Mouse (Mus musculus) CD4-positive, CD25-positive, alpha-beta regulatory T cell, adult 2 months (primary cell): ENCODE results near the gene Map3k1.

ENCODE experiments used
- DNase-seq: peaks from one replicate; pipeline ENCODE4 v3.0.0-alpha.2; 2012; ENCODE audit warnings: low read depth, low spot score

Gene Map3k1

DNA sequence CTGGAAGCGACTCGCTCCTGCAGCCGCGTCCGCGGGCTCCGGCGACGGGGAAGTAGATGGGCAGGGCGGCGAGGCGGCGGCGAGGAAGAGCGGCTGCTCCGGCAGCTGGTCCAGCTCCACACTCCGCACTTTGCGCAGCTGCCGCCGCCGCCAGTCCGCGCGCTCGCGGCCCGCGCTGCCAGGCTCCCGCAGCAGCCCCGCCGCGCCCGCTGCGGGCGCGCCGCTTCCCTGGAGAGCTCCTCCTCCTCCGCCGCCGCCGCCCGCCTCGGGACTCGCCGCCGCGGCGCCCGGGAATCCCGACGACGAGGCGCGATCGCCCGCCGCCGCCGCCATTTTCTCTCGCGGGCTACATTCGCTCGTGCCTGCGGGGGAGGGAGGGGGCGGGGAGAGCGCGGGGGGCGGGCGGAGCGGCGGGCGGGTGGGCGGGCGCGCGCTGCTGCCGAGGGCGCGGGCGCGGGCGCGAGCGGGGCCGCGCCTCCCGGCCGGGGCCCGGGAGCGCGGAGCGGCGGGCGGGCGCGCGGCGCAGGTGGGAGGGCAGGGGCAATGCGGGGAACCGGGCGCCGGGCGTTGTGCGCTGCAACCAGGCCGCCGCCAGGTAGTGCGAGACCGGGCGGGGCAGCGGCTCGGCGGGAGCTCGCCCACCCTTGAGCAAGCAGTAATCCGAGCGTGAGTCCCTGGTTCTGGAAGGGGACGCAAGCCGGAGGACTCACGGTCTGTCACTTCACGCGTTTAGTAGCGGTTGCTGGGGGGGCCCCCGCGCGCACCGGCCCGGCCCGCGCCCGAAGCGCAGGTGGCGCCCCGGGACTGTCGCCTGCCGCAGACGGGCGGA is at the start of gene Map3k1:
Gene Map3k1, minus strand, starts transcription at position 357 of the 829 bp plus-strand sequence.
- peak; percentile 82 for DNase-seq

DNA sequence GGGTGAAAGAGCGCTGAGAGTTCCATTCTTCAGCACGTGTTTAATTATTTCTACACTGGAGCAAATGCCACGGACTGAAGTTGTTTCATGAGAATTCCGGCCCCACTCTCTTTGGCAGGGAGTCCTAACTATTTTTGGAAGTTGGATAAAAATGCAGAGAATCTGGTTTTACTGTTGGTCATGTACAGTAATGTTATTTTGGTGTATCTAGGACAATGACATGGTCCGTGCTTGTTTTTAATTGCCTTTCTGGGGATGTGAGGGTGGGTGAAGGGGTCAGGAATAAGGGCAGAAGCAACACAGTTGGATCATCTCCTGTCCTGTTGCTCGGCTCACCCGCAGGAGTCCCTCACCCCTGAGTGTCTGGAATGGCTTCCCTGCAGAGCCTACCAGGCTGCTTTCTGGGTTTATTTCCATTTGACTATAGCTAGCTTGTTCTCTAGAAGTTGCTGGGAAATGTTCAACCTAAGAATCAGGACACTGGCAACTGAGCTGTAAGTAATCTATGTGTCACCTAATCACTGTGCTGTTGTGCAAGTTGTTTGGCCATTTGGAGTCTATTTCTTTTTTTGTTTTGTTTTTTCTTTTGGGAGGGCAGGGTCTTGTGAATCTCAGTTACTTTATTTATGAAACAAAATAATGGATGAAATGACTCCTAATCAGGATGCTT is 48.1 kb upstream of the Map3k1 start:
- DNase-seq: no peak

DNA sequence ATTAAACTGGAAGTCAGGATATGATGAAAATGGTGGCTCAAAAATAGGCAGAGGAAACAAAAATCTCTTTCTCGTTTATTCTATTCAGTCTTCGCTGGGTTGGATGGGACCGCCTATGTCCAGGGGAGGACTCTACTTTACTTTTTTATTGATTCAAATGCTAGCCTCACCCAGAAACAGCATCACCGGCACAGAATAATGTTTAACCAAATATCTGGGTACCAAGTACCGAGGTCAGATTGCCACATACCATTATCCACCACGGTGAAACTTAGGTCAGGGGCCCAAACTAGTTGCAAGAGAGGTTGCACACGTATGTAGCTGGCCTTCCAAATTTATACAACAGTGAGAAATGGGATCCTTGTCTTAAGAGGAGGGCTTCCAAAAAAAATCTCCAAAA is 47.4 kb upstream of the Map3k1 start:
- no peak for DNase-seq

DNA sequence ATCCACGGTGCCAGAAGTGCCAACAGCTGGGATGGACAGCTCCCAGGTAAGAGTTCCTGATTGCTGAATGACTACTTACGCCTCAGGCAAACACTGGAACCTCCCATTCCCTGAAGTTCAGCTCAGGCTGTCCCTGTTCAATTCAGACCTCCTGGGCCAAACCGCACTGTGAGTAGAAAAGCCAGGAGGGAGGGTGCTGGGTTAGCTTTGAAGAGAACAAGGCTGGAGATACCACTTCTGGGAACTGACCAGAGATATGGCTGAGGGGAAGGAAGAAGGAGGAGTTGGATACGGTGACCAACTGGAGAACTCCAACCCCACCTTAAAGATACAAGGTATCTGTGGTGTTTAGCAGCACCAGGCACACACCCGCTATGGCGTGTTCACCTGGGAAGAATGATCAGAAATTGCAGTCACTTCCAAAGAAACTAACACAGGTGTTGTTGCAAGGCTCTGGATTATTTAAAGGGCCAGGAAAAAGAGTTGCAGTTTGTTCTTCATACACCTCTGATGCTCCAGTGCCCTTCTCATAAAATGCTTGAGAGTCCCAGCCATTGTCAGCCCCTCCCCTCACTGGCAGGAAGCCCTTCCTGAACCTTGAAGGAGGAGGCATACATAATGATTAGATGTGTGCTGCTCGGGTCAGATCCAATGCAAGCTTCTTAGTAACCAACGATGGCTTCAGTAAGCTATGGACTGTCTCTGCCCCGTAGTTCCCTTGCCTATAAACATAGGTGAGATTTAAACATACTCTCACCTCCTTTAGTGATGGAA is 43.8 kb upstream of the Map3k1 start:
- peak; percentile 45 for DNase-seq

DNA sequence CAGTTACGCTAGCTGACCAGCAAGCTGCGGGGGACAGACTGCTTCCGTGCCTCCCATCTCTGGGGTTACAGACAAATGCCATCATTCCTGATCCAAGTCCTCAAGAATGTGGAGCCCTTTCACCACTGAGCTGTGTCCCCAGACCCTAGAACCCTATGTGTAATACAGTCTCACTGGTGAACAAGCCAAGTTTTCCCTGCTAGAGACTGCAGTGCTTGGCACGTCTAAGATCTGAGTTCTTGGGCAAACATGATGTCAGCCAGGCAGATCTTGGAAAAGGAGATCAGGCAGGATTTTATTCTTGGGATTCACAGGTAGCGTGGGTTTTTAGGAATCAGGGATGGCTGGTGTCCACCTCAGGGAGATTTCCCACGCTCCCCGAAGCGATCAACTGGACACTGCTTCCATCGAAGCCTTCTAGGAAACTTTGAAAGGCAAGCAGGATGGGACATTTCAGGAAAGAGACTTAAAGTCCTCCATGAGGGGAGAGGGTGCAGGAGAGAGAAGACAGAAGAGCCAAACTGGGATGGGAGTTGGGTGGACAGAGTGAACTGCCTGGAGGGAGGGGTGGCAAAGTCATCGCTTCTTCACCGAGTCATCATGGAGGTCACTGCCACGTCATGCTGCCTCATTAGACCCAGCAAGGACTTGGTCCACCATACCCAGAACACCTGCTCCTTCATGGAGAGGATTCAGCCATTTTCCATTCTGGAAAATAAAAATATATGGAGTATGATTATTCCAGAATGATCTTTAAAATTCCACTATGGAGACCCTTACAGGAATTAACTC is 41.4 kb upstream of the Map3k1 start:
- DNase-seq: no peak

DNA sequence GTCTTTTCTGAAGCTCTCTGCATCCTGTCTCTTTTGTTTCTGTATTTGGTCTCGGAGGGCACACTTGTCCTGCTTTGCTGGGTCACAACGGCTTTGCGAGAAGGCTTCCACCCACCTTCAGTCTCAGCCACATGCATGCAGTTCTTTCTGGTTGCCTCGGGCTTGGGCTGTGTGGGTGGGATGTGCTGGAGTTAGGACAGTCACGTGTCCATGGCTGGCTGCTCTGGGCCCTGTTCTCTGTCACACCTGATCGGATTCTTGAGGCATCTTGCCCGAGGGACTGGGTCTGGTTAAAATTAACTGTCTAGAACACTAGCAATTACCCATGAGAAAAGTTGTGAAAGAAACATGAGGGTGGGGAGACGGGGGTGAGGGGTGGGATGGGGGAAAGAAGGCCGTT is 36.7 kb upstream of the Map3k1 start:
- peak; percentile 8 for DNase-seq

DNA sequence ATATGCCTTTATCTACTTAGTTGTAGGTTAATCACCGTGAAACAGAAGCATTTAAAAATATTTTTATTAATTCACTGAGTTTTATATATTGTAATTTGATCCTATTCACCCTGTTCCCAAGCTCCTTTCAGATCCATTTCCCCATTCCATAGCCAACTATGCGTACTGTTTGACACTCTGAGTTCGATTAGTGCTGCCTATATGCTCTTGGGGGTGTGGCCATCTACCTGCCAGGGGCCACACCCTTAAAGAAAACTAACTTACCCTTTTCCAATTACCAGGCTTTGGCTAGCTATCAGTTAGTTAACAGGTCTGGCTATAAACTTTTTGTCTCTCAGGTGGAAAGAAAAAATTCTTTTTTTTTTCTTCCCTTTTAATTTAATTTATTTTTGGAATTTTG is 35.5 kb upstream of the Map3k1 start:
- DNase-seq: no peak

DNA sequence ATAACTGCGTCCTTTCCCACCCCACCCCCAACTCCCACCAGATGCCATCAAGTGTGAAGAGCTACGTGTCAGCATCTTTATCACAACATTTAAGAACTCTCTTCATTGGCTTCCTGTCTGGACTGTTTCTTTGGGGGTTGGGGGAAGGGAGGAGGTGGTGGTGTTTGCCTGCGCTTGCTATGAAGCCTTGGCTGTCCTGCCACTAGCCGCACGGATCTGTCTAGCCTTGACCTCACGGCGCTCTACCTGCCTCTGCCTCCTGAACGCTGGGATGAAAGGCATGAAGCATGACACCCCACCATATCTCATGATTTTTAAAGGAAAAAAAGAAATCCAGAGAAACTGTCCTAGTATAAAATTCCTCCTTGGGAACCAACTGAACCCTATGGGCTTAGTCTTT is 27.0 kb upstream of the Map3k1 start:
- DNase-seq: no peak

DNA sequence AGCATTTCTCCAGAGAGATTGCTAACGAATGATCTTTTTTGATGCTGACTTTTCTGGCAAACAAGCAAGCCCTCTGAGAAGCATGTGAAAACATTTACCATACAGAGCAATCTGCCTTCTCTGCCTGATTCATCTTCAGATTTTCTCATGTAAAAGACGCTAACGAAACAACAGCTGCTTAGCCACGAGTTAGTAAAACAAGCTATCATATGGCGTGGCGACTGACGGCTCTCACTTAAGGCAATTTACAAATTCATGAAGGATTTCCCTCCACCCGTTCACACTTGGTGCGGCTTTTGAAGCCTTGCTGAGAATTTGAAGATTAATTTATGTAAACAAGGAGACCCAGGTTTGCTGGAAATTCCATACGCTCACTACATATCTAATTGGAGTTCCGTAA is 25.8 kb upstream of the Map3k1 start:
- DNase-seq: no peak

DNA sequence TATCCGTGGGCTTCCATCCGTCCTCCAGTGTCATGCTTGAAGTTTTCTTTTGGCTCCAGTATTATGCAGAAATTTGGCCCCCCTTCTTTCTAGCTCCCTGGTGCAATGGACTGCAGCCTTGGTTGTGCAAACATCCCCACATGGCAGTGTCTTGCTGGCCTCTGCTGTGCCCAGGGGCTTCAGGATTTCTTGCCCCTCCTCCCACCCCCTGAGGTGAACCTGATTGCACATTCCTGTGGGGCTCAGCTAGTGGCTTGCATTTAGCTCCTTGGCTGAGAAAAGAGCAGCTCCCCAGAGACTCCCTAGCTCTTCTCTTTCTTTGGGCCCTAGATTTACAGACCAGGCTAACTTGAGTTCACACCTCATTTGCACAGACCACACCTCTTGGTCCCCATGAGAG is 20.7 kb upstream of the Map3k1 start:
- DNase-seq: no peak

DNA sequence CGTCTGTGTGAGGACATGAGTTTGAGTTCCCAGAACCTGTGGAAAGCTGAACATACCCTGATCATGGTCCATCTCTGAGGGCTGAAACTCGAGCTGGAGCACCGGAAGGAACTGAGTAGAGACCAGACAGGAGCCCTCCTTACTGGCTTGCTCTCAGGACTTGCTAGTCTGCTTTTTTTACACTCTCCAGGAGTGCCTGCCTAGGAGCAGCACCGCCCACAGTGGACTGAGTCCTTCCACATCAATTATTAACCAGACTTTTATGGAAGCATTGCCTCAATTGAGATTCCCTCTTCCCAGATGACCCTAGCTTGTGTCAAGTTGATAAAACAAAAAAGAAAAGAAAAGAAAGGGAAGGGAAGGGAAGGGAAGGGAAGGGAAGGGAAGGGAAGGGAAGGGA is 18.7 kb upstream of the Map3k1 start:
- no peak for DNase-seq

DNA sequence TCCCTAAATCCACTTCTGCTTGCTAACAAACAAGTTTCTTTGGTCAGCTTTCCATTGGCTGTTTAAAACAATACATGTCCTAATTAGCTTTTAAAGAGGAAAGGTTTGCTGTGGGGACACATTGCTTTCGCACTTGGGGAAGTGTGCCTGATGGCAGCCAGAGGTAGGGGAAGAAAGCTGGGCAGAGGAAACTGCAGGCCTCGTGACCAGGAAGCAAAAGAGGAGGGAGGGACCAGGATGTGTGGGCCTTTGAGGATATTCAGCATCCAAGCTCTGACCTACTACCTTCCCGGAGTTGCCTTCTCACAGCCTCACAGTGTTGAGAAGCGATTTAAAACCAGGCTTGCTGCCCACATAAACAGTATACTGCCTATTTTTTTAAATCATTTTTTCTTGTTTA is 15.4 kb upstream of the Map3k1 start:
- DNase-seq: no peak

DNA sequence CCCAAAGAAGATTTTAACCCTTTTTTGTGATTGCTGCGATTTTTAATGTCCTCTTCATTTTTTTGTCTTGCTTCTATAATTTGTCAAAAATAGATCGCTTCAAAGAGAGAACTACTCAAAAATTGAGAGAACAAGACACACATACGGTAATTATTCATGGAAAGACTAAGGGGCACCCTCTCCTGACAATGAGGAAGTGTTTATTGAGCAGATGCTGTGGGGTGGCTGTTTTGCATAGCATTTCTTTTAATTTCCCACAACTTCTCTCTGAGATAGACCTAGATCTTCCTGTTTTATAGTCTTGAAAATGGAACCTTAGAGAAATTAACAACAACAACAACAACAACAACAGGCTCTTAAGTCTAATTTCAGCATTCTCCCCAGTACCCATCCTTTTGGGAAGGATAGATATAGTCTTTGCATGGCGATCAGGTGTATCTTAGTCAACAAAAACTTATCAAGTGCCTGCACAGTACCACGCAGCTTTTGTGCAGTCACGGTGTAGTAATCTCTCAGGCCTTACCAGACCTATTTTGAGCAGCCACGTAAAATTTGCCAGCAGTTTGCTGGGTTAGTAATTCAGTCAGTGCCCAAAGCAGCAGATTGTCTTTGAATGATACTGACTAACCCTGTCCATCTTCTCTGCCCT is 13.1 kb upstream of the Map3k1 start:
- no peak for DNase-seq

DNA sequence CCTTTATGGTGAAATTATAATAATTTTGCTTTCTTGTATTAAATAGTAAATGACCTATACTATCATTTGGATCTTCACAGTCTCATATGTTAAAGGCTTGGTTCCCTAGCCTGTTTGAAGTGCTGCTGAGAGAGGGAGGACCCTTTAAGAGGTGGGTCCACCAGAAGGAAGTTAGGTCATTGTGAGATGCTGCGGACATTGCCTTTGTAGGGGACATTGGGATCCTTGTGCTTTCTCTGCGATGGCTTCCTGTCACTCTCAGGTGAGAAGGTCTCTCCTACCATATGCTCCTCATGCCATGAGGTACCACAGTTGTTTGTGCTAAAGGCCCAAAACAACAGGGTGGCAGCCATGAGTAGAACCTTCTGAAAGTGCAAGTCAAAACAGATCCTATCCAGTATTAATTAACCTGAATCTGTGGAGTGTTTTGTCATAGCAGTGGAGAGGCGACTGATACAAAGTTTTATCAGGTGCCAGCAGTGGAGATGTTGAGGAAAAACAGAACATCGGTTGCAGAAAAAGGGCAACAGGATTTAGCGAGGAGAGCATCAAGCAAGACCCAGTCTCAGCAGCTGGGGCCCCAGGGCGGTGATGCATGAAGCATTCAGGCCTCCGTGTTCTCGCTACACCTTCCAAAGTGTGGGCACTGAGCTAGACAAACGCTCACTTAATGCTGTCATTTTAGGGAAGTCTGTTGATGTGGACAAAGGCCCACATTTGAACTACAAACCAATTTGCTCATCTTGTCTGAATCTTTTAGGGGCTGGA is 11.0 kb upstream of the Map3k1 start:
- no peak for DNase-seq

DNA sequence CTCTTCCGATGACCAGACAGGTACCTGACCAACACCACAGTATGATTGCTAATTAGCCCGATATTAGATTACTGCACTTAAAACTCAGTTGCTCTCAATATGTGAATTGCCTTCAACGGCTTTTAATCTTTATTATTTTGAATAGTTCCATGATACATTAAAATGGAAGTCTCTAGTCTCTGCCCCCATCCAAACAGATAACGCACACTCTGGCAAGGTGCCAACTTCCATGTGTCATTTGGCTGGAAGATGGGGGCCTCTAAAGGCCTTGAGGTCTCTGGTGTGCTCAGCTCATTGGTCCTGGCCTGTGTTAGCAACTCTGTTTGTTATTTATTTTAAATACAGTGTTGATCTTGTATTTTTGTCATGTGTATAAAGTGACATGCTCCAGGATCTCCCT is 10.3 kb upstream of the Map3k1 start:
- no peak for DNase-seq

DNA sequence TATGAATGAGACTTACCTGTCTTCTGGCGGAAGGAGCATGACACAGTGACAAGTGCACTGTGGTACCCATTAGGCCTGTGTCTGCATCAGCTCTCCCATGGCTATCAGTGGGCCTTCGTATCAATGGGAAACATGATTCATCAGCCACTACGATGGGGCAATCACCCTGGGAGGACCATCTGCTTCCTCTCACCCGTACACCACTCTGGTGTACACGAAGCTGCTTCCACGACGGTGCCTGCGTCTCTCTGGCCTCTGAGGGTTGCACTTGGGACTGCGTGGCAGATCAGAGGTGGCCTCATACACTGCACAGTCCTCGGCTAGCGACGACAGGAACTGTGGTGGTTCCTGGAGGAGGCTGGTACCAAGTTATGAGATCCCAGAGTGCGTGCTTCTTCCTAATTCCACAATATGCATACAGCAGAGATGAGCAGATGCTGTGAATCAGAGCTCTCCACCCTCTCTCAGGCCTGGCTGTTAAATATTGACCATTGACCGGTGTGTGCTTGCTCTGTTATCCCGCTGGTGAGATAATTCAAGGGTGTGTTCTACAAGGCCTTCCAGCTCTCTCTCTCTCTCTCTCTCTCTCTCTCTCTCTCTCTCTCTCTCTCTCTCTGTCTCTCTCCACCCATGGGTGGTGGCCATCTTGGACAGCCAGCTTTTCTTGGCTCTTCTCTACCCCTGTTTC is 9.6 kb upstream of the Map3k1 start:
- DNase-seq: no peak

DNA sequence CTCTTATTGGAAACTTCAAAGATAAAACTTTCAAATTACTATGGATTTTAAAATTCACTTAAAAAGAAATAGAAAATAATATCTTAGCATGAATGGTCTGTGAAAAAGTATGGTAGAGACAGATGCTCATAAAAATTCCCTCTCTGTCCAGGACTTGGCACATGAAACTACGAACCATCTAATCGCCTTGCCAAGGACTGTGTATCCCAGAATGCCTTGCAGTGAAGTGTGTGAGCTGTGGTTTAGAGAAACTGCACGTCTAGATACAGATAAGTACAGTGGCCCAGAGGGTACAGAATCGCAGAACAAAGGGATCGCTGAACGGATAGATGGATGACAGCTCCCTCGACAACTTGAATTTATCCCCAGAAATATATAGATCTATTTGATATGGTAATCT is 9.0 kb upstream of the Map3k1 start:
- DNase-seq: no peak

DNA sequence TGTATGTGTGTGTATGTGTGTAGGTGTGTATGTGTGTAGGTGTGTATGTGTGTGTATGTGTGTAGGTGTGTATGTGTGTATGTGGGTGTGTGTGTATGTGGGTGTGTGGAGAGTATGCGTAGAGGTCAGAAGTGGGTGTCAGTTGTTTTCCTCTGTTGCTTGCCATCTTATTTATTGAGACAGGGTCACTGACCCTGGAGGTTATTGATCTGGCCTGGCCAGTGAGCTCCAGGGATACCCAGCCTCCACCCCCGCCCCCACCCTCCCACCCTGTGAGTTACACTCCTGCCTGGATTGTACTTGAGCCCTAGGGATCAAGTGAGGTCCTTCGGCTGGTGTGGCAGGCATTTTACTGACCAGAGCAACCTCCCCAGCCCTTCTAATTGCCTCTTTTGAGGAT is 7.6 kb upstream of the Map3k1 start:
- DNase-seq: no peak

DNA sequence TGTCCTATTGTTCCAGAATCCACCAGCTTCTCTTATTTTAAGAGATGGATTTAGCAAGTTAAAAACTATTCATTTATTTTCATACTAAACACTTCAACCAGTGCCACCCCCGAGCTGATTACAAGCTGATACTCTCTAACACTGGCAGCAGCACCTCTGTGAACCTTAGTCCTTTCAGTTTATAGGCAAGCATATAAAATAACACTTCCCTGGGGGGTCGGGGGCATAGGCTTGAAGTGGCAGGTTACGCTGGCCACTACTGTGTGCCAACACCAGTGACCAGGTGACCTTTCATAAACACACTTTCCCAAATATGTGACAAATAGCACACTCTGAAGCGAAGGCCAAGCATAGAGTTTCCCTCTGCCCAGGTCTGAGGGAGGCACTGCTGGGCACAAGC is 6.7 kb upstream of the Map3k1 start:
- DNase-seq: no peak

DNA sequence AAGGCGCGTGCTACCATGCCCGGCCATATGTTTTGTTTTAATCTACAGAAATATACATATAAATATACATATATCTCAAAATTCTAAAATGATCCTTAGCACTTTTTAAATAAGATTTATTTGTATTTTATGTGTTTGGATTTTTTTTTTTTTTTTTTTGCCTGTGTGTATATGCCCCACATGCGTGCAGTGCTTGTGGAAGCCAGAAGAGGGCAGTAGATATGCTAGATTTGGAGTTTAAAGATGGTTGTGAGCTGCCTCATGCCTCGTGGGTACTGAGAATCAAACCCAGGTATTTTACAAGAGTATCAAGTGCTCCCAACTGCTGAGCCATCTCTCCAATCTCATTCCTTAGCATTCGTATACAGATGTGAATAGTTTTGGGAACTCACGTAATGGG is 6.2 kb upstream of the Map3k1 start:
- DNase-seq: no peak
